Mouse (Mus musculus): ENCODE data around the gene Sapcd1. TPM values are rescaled to one million over a fixed set of nuclear protein-coding genes. Genes with fewer than 3 reads are reported as not detected.
A peak's percentile ranks its signal among the peaks of the same experiment; 100 is the strongest.

Gene Sapcd1
- polyA plus RNA-seq (2015; fragmentation: Nextera tagmentation; extraction: Ambion mirVana): 11.4 and 13.5 TPM in 2 replicates

DNA sequence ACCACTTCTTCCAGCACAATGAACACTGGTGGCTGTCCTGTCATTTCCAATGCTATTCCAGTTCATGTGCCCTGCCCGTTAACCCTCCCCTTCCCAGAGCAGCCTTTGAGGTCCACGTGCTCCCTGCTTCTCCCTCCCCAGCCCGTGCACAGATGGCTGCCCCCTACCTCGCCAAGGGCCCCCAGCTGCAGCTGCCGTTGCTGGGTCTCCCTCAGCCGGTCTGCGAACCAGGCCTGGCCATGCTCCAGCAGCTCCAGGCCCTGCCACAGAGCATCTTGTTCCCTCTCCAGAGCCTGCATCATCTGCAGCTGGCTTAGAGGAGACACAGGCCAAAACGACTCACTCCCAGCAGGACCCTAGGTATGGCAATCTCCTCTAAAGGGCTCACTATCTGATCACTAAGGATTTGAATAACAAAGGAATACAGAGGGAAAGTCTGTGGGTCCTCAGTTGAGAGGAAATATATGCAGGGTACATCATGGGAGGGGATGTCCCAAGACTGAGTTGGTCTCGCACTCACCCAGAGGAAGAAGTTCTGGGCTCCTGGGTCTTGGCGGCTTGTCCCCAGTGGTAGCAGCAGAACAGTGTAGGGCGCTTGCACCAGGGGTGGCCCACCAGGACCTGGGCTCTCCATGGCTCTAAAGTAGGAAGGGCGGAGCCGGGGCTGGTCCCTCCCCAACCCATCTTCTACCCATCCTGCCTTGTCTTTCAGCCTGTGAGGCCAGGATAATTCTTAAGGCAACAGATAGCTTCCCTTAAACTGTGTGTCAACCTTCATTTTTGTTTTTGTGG is at the start of gene Sapcd1:
Gene Sapcd1, minus strand, starts transcription at position 740 of the 792 bp plus-strand sequence.
- Histone ChIP-seq H3K4me2 (replicated peaks) (peak within 1 kb of the TSS; percentile 44), H3K9me3 (no peaks in the 10 kb centered on the region), H3K27me3 (replicated peaks) (no peaks in the 10 kb centered on the region), H3K36me3 (no peaks in the 10 kb centered on the region), H3K4me3 (replicated peaks) (0 out of 2 replicates have a peak within 1 kb of the TSS, but pooled peaks have one; percentile 10), H3K4me1 (replicated peaks) (peaks cover 46% of the 10 kb centered on the region), H3K9ac (0 out of 2 replicates have a peak within 1 kb of the TSS, but pooled peaks have one; percentile 26), H3K27ac (peak within 1 kb of the TSS; percentile 54)
- peak; percentile 66 for ATAC-seq
- WGBS: 42% methylated on average over 13 of the region's 13 CpGs

- WGBS: 25% methylated on average over 2 of the region's 2 CpGs
- 0 out of 2 replicates have a peak overlapping the region, but pooled peaks have one; percentile 36 for H3K9ac ChIP-seq
Measured at GRCm38 (mm10) chr17:35077285-35077684, 49.5 kb upstream of the Sapcd1 start.

DNA sequence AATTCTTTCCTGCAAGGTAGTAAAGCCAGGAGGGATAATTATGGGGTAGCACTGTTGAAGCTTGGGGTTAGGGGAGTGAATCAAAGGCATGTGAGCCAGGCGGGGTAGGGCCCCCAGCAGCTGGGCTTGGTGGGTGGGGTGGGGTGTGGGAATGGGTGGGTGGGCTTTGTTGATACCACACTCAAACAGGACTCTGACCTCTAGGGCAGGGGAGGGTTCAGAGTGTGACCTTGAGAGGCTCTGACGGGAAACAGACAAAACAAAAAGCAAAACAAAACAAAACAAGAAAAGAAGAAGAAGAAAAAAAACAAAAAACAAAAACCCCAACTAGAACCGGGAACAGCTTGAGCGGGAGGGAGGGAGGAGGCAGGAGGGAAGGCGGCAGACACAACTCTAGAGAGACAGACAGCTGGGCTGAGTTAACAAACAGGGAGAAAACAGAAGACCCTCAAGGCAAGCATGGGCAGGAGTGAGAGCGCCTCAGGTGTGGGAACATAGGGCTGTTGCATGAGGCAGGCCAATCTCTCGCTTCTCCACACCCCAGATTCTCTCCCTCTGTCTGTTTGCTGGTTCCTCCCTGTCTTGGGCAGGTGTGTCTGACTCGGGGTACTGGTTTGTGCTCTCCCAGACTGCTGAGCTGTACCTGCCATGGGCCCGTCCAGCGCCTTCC is 48.8 kb upstream of the Sapcd1 start, which contains the start of gene Ly6g6e:
Gene Ly6g6e, plus strand, starts transcription at position 396 of the 670 bp plus-strand sequence.
- no peaks in the 10 kb centered on the region for H3K36me3 ChIP-seq
- peak within 1 kb of the TSS; percentile 71 for H3K27ac ChIP-seq
- ATAC-seq: no peak
- WGBS: 28% methylated on average over 10 of the region's 10 CpGs
- peak within 1 kb of the TSS; percentile 13; the same call in 1 of the 2 replicates for H3K4me3 ChIP-seq (replicated peaks)
- no peaks in the 10 kb centered on the region for H3K9me3 ChIP-seq
- no peaks in the 10 kb centered on the region for H3K27me3 ChIP-seq (replicated peaks)
- peaks cover 36% of the 10 kb centered on the region for H3K4me1 ChIP-seq (replicated peaks)
- H3K9ac ChIP-seq: peak within 1 kb of the TSS; percentile 36; the same call in 1 of the 2 replicates
- peak within 1 kb of the TSS; percentile 55 for H3K4me2 ChIP-seq (replicated peaks)

More at GRCm38 (mm10) chr17:35077285-35077684, 49.5 kb upstream of the Sapcd1 start:
- Histone ChIP-seq H3K4me1 (replicated peaks) (peaks cover 36% of the 10 kb centered on the region), H3K27me3 (replicated peaks) (no peaks in the 10 kb centered on the region), H3K4me3 (replicated peaks) (peak overlapping the region; percentile 13; the same call in 1 of the 2 replicates), H3K9me3 (no peaks in the 10 kb centered on the region), H3K4me2 (replicated peaks) (peak overlapping the region; percentile 55), H3K36me3 (no peaks in the 10 kb centered on the region), H3K27ac (peak overlapping the region; percentile 71)
- no peak for ATAC-seq

DNA sequence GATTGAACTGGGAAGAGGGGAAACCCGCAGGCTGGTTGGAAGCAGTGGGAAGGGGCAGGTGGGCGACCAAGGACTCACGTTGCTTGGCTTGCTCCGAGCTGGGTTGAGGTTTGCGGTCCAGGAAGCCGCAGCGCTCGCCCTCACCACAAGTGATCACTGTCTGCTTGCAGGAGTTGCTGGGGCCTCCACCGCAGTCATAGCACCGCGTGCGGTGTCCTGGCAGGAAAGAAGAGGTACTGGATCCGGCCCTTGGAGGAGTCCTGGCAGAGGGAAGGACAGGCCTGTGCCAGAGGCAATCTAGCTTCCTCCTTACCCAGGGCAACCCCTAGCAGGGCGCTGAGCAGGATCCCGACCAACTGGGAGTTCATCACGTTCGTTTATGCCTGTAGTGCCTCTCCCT is 46.3 kb upstream of the Sapcd1 start:
- Histone ChIP-seq H3K36me3 (no peaks in the 10 kb centered on the region), H3K27me3 (replicated peaks) (no peaks in the 10 kb centered on the region), H3K4me2 (replicated peaks) (peak overlapping the region; percentile 47), H3K4me1 (replicated peaks) (peaks cover 26% of the 10 kb centered on the region), H3K27ac (no peak overlapping the region), H3K4me3 (replicated peaks) (peak overlapping the region; percentile 22), H3K9ac (peak overlapping the region; percentile 15; the same call in 1 of the 2 replicates), H3K9me3 (no peaks in the 10 kb centered on the region)
- peak; percentile 45 for ATAC-seq
- 33% methylated on average over 17 of the region's 17 CpGs for WGBS

DNA sequence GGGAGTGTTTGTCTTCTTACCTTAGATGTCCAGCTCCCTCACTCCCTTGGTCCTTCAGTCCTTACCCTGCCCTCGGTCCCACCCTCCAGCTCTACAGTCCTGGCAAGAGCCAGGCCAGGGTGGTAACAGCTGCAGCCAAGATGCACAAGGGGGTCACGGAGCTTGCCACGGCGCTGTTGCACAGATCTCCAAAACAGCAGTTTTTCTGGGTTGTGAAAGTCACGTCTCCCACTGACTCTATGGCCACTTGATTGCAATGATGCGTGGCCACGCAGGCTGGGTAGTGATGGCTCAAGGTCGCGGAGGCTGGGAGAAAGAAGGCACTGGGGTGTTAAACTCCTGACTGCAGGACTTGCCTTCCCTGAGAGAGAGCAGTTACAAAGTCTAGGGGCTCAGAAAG is 43.6 kb upstream of the Sapcd1 start:
- no peak overlapping the region for H3K27ac ChIP-seq
- peaks cover 12% of the 10 kb centered on the region for H3K4me1 ChIP-seq (replicated peaks)
- 78% methylated on average over 9 of the region's 9 CpGs for WGBS
- H3K4me2 ChIP-seq (replicated peaks): no peak overlapping the region
- no peak overlapping the region for H3K4me3 ChIP-seq (replicated peaks)
- H3K27me3 ChIP-seq (replicated peaks): 0 out of 2 replicates have a peak, but pooled peaks cover 6% of the 10 kb centered on the region
- H3K36me3 ChIP-seq: no peaks in the 10 kb centered on the region
- no peak for ATAC-seq
- H3K9ac ChIP-seq: no peak overlapping the region
- H3K9me3 ChIP-seq: no peaks in the 10 kb centered on the region

- no peak overlapping the region for H3K9ac ChIP-seq
- H3K4me3 ChIP-seq (replicated peaks): no peak overlapping the region
- H3K9me3 ChIP-seq: no peaks in the 10 kb centered on the region
- H3K4me2 ChIP-seq (replicated peaks): no peak overlapping the region
- H3K27me3 ChIP-seq (replicated peaks): 0 out of 2 replicates have a peak, but pooled peaks cover 6% of the 10 kb centered on the region
- H3K4me1 ChIP-seq (replicated peaks): peaks cover 12% of the 10 kb centered on the region; the same call in 1 of the 2 replicates
- H3K36me3 ChIP-seq: no peaks in the 10 kb centered on the region
- no peak overlapping the region for H3K27ac ChIP-seq
- WGBS: 44% methylated on average over 6 of the region's 6 CpGs
- ATAC-seq: no peak
Measured at GRCm38 (mm10) chr17:35070556-35071229, 42.9 kb upstream of the Sapcd1 start.

DNA sequence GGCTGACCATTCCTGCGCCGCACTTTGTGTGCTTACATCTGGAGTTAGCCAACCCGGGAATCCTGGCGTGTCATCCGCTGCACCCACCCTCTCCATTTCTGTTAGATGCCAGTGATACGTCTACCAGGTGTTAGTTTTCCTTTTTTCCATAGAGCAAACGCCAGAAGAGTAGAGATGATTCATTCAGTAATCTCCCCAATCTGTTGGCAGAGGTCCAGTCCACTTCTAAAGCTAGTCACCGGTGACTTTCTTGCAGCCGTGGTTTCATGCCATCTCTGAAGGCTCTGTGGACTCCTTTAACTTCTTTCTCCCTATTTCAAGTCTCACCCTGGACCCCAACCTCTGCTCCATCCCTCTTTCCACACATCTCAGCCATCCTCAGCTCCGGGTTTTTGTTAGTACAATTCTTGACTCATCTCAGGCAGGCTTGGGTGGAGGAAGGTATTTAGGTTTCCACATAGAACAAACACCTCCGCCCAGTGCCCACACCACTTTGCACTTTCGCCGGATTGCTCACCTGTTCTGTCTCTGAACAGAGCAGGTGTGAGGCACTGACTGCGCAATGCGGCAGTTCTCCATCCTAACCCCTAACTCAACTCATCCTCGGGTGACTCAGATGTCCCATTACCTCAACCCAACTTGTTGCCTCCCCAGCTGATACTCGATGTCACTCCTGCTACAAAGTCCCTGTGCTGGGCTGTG is 40.5 kb upstream of the Sapcd1 start:
- no peak overlapping the region for H3K4me3 ChIP-seq (replicated peaks)

GRCm38 (mm10) chr17:35066084-35066483 is 38.3 kb upstream of the Sapcd1 start, which contains the start of gene Mpig6b:
Mpig6b (minus strand) TSS chr17:35066184.
- H3K27ac ChIP-seq: peak within 1 kb of the TSS; percentile 52
- peak within 1 kb of the TSS; percentile 73 for H3K4me2 ChIP-seq (replicated peaks)
- H3K9me3 ChIP-seq: no peaks in the 10 kb centered on the region
- H3K36me3 ChIP-seq: peaks cover 4% of the 10 kb centered on the region; the same call in 1 of the 2 replicates
- ATAC-seq: no peak
- peak within 1 kb of the TSS; percentile 32 for H3K4me3 ChIP-seq (replicated peaks)
- H3K4me1 ChIP-seq (replicated peaks): peaks cover 45% of the 10 kb centered on the region
- 57% methylated on average over 10 of the region's 10 CpGs for WGBS
- peak within 1 kb of the TSS; percentile 42 for H3K9ac ChIP-seq
- H3K27me3 ChIP-seq (replicated peaks): 0 out of 2 replicates have a peak, but pooled peaks cover 6% of the 10 kb centered on the region

More for the DNA sequence above, 40.5 kb upstream of the Sapcd1 start:
- Histone ChIP-seq H3K27me3 (replicated peaks) (0 out of 2 replicates have a peak, but pooled peaks cover 6% of the 10 kb centered on the region), H3K9me3 (no peaks in the 10 kb centered on the region), H3K9ac (no peak overlapping the region), H3K36me3 (no peaks in the 10 kb centered on the region), H3K27ac (no peak overlapping the region), H3K4me2 (replicated peaks) (no peak overlapping the region), H3K4me1 (replicated peaks) (peaks cover 27% of the 10 kb centered on the region)
- no peak for ATAC-seq
- WGBS: 73% methylated on average over 17 of the region's 17 CpGs

GRCm38 (mm10) chr17:35064951-35065947 is 37.4 kb upstream of the Sapcd1 start, which contains the start of gene Ly6g6c:
Ly6g6c (plus strand) TSS chr17:35065388.
- peak; percentile 89 for ATAC-seq
- Histone ChIP-seq H3K4me2 (replicated peaks) (peak within 1 kb of the TSS; percentile 73), H3K4me3 (replicated peaks) (peak within 1 kb of the TSS; percentile 32), H3K36me3 (peaks cover 7% of the 10 kb centered on the region; the same call in 1 of the 2 replicates), H3K9me3 (no peaks in the 10 kb centered on the region), H3K4me1 (replicated peaks) (peaks cover 50% of the 10 kb centered on the region), H3K9ac (peak within 1 kb of the TSS; percentile 42), H3K27me3 (replicated peaks) (0 out of 2 replicates have a peak, but pooled peaks cover 6% of the 10 kb centered on the region), H3K27ac (peak within 1 kb of the TSS; percentile 52)
- WGBS: 3% methylated on average over 48 of the region's 48 CpGs

- H3K4me2 ChIP-seq (replicated peaks): peak overlapping the region; percentile 73
- peak overlapping the region; percentile 32 for H3K4me3 ChIP-seq (replicated peaks)
- 32% methylated on average over 10 of the region's 10 CpGs for WGBS
- H3K9me3 ChIP-seq: no peaks in the 10 kb centered on the region
- 0 out of 2 replicates have a peak, but pooled peaks cover 6% of the 10 kb centered on the region for H3K27me3 ChIP-seq (replicated peaks)
- H3K9ac ChIP-seq: no peak overlapping the region
- H3K4me1 ChIP-seq (replicated peaks): peaks cover 57% of the 10 kb centered on the region
- ATAC-seq: peak; percentile 3
- H3K36me3 ChIP-seq: peaks cover 7% of the 10 kb centered on the region; the same call in 1 of the 2 replicates
- H3K27ac ChIP-seq: peak overlapping the region; percentile 52
Measured at GRCm38 (mm10) chr17:35064378-35064877, 36.6 kb upstream of the Sapcd1 start.
